Mouse (Mus musculus): Measurements from ENCODE around the gene Raly. TPM values are rescaled to one million over a fixed set of nuclear protein-coding genes. Genes with fewer than 3 reads are reported as not detected.

Raly gene
- polyA plus RNA-seq, 1 experiment from 2014 or later, result 39.4 TPM

DNA sequence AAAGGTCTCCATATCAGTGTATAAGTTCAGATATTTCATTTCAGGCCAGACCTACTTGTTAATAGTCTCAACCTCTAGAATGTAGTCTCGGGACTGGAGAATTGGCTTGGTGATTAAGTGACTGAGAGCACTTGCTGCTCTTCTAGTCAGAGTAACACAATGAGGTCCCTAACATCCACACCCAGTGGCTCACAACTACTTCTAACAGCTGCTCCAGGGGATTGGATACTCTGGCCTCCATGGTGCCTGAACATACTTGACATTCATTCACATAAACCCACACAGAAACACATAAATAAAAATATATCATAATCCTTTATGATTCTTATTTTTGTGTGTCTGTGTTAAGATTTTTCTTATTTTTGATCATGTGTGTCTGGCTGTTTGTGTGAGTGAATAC lies 27.7 kb downstream of the Raly start:
- no peaks in the 10 kb centered on the region for H3K36me3 ChIP-seq (ENCODE audit: control insufficient read depth, insufficient read depth, low read length)
- no peak overlapping the region for H3K9ac ChIP-seq (ENCODE audit: low read length)
- H3K27ac ChIP-seq (ENCODE audit: low read length), result no peak overlapping the region
- H3K4me1 ChIP-seq (ENCODE audit: control insufficient read depth, insufficient read depth, low read length), result peaks cover 14% of the 10 kb centered on the region
- no peak for ATAC-seq (ENCODE audit: insufficient read depth, low FRiP score)
- H3K9me3 ChIP-seq (replicated peaks; ENCODE audit: control insufficient read depth, low read length), result no peaks in the 10 kb centered on the region
- no peak overlapping the region for H3K4me2 ChIP-seq (ENCODE audit: low read depth, low read length)
- H3K4me3 ChIP-seq (replicated peaks; ENCODE audit: low read length), result no peak overlapping the region
- H3K27me3 ChIP-seq (ENCODE audit: control insufficient read depth, insufficient read depth, low read length), result no peaks in the 10 kb centered on the region
- WGBS, result 40% methylated on average over 1 of the region's 1 CpGs

GRCm38 (mm10) chr2:154820346-154820745 lies 29.4 kb downstream of the Raly start:
- Histone ChIP-seq H3K4me3 (replicated peaks; ENCODE audit: low read length) (no peak overlapping the region), H3K36me3 (ENCODE audit: control insufficient read depth, insufficient read depth, low read length) (no peaks in the 10 kb centered on the region), H3K4me2 (ENCODE audit: low read depth, low read length) (no peak overlapping the region), H3K9me3 (replicated peaks; ENCODE audit: control insufficient read depth, low read length) (no peaks in the 10 kb centered on the region), H3K4me1 (ENCODE audit: control insufficient read depth, insufficient read depth, low read length) (peaks cover 16% of the 10 kb centered on the region), H3K27ac (ENCODE audit: low read length) (no peak overlapping the region), H3K9ac (ENCODE audit: low read length) (no peak overlapping the region), H3K27me3 (ENCODE audit: control insufficient read depth, insufficient read depth, low read length) (no peaks in the 10 kb centered on the region)
- no peak for ATAC-seq (ENCODE audit: insufficient read depth, low FRiP score)
- 55% methylated on average over 1 of the region's 1 CpGs for WGBS

- Histone ChIP-seq H3K9me3 (replicated peaks; ENCODE audit: control insufficient read depth, low read length) (no peaks in the 10 kb centered on the region), H3K36me3 (ENCODE audit: control insufficient read depth, insufficient read depth, low read length) (no peaks in the 10 kb centered on the region), H3K27me3 (ENCODE audit: control insufficient read depth, insufficient read depth, low read length) (no peaks in the 10 kb centered on the region), H3K27ac (ENCODE audit: low read length) (no peak overlapping the region), H3K4me3 (replicated peaks; ENCODE audit: low read length) (no peak overlapping the region), H3K4me1 (ENCODE audit: control insufficient read depth, insufficient read depth, low read length) (peaks cover 3% of the 10 kb centered on the region; the same call in 1 of the 2 replicates), H3K4me2 (ENCODE audit: low read depth, low read length) (no peak overlapping the region), H3K9ac (ENCODE audit: low read length) (no peak overlapping the region)
- no peak for ATAC-seq (ENCODE audit: insufficient read depth, low FRiP score)
- WGBS, result 81% methylated on average over 1 of the region's 1 CpGs
Observed at GRCm38 (mm10) chr2:154826054-154826538, 35.2 kb downstream of the Raly start.

- no peak overlapping the region for H3K4me3 ChIP-seq (replicated peaks; ENCODE audit: low read length)
Observed at GRCm38 (mm10) chr2:154827521-154827920, 36.6 kb downstream of the Raly start.

DNA sequence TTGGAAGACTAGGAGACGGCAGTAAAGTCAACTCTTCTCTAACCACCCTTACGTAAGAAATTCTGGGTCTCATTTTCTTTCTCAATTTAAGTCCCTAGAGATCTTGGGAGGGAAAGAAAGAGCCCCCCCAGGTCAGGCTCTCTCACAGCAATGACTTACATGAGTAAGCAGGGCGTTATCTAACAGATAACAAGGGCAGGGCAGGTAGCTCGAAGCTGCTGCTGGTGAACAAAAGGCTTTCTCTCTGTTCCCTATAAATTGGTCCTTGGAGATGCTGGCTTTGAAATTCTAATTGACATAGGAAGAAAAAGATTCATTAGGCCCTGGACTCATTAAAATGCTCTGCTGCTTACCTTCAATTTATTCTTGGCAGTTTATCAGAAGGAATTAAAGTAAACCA lies 41.6 kb downstream of the Raly start:
- no peak overlapping the region for H3K27ac ChIP-seq (ENCODE audit: low read length)
- 53% methylated on average over 4 of the region's 4 CpGs for whole genome bisulfite sequencing
- ATAC-seq (ENCODE audit: insufficient read depth, low FRiP score), result no peak
- H3K9me3 ChIP-seq (replicated peaks; ENCODE audit: control insufficient read depth, low read length), result no peaks in the 10 kb centered on the region
- peaks cover 14% of the 10 kb centered on the region; the same call in 1 of the 2 replicates for H3K4me1 ChIP-seq (ENCODE audit: control insufficient read depth, insufficient read depth, low read length)
- H3K4me2 ChIP-seq (ENCODE audit: low read depth, low read length), result no peak overlapping the region
- no peak overlapping the region for H3K9ac ChIP-seq (ENCODE audit: low read length)
- H3K27me3 ChIP-seq (ENCODE audit: control insufficient read depth, insufficient read depth, low read length), result no peaks in the 10 kb centered on the region
- peaks cover 5% of the 10 kb centered on the region; the same call in 1 of the 2 replicates for H3K36me3 ChIP-seq (ENCODE audit: control insufficient read depth, insufficient read depth, low read length)
- no peak overlapping the region for H3K4me3 ChIP-seq (replicated peaks; ENCODE audit: low read length)

More at GRCm38 (mm10) chr2:154827521-154827920, 36.6 kb downstream of the Raly start:
- H3K9me3 ChIP-seq (replicated peaks; ENCODE audit: control insufficient read depth, low read length), result no peaks in the 10 kb centered on the region
- 71% methylated on average over 4 of the region's 4 CpGs for WGBS
- ATAC-seq (ENCODE audit: insufficient read depth, low FRiP score), result no peak
- no peak overlapping the region for H3K4me2 ChIP-seq (ENCODE audit: low read depth, low read length)
- no peak overlapping the region for H3K9ac ChIP-seq (ENCODE audit: low read length)
- H3K27ac ChIP-seq (ENCODE audit: low read length), result no peak overlapping the region
- H3K27me3 ChIP-seq (ENCODE audit: control insufficient read depth, insufficient read depth, low read length), result no peaks in the 10 kb centered on the region
- H3K36me3 ChIP-seq (ENCODE audit: control insufficient read depth, insufficient read depth, low read length), result no peaks in the 10 kb centered on the region
- H3K4me1 ChIP-seq (ENCODE audit: control insufficient read depth, insufficient read depth, low read length), result peaks cover 11% of the 10 kb centered on the region; the same call in 1 of the 2 replicates

GRCm38 (mm10) chr2:154834149-154834865 lies 43.4 kb downstream of the Raly start:
- no peaks in the 10 kb centered on the region for H3K27me3 ChIP-seq (ENCODE audit: control insufficient read depth, insufficient read depth, low read length)
- H3K4me3 ChIP-seq (replicated peaks; ENCODE audit: low read length), result no peak overlapping the region
- ATAC-seq (ENCODE audit: insufficient read depth, low FRiP score), result no peak
- 89% methylated on average over 6 of the region's 6 CpGs for WGBS
- H3K4me1 ChIP-seq (ENCODE audit: control insufficient read depth, insufficient read depth, low read length), result peaks cover 14% of the 10 kb centered on the region; the same call in 1 of the 2 replicates
- H3K9me3 ChIP-seq (replicated peaks; ENCODE audit: control insufficient read depth, low read length), result no peaks in the 10 kb centered on the region
- peaks cover 8% of the 10 kb centered on the region for H3K36me3 ChIP-seq (ENCODE audit: control insufficient read depth, insufficient read depth, low read length)
- no peak overlapping the region for H3K27ac ChIP-seq (ENCODE audit: low read length)
- no peak overlapping the region for H3K4me2 ChIP-seq (ENCODE audit: low read depth, low read length)
- H3K9ac ChIP-seq (ENCODE audit: low read length), result no peak overlapping the region

DNA sequence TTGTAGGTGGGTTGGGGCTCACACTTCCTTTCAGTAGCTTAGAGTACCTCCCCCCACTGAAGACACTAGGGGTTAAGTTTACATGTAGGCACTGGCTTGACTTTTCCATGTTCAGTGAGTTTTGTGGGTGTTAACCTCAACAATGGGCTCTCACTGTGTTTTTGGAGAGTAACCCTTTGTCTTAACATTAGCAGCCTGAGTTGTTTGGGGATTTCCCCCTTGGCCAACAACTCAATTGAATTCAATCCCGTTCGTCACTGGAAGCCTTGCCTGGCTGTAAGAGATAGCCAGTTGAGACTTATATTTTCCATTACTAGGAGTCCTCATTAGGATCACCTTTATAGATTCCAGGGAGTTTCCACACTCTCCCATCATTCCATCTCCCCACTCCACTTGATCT lies 45.6 kb downstream of the Raly start:
- WGBS, result 92% methylated on average over 2 of the region's 2 CpGs

DNA sequence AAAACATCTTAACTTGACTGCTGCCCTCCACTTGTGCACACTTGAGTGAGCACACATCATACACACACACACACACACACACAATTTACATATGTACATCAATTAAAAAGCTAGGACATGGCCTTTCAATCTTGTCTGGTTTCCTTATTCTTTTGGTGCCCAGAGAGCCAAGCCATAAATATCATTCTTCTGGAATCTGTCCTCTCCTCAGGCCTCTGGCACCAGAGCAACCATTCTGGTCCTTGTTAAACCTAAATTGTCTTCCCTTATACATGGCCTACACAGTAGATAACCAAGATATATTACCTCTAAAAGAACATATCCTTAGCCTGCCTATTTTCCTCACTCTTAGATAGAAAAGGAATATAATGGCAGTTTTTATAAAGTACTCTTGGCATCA lies 57.2 kb downstream of the Raly start:
- no peak for ATAC-seq (ENCODE audit: insufficient read depth, low FRiP score)
- Histone ChIP-seq H3K9me3 (replicated peaks; ENCODE audit: control insufficient read depth, low read length) (no peaks in the 10 kb centered on the region), H3K4me2 (ENCODE audit: low read depth, low read length) (no peak overlapping the region), H3K27me3 (ENCODE audit: control insufficient read depth, insufficient read depth, low read length) (no peaks in the 10 kb centered on the region), H3K4me1 (ENCODE audit: control insufficient read depth, insufficient read depth, low read length) (no peaks in the 10 kb centered on the region), H3K27ac (ENCODE audit: low read length) (no peak overlapping the region), H3K9ac (ENCODE audit: low read length) (no peak overlapping the region), H3K36me3 (ENCODE audit: control insufficient read depth, insufficient read depth, low read length) (0 out of 2 replicates have a peak, but pooled peaks cover 3% of the 10 kb centered on the region), H3K4me3 (replicated peaks; ENCODE audit: low read length) (no peak overlapping the region)

More for the DNA sequence above, 45.6 kb downstream of the Raly start:
- no peak overlapping the region for H3K9ac ChIP-seq (ENCODE audit: low read length)
- no peak for ATAC-seq (ENCODE audit: insufficient read depth, low FRiP score)
- peaks cover 9% of the 10 kb centered on the region; the same call in 1 of the 2 replicates for H3K4me1 ChIP-seq (ENCODE audit: control insufficient read depth, insufficient read depth, low read length)
- H3K27me3 ChIP-seq (ENCODE audit: control insufficient read depth, insufficient read depth, low read length), result no peaks in the 10 kb centered on the region
- H3K4me2 ChIP-seq (ENCODE audit: low read depth, low read length), result no peak overlapping the region
- no peaks in the 10 kb centered on the region for H3K9me3 ChIP-seq (replicated peaks; ENCODE audit: control insufficient read depth, low read length)
- H3K36me3 ChIP-seq (ENCODE audit: control insufficient read depth, insufficient read depth, low read length), result peaks cover 8% of the 10 kb centered on the region
- H3K27ac ChIP-seq (ENCODE audit: low read length), result no peak overlapping the region
- no peak overlapping the region for H3K4me3 ChIP-seq (replicated peaks; ENCODE audit: low read length)

- no peak overlapping the region for H3K27ac ChIP-seq (ENCODE audit: low read length)
- peaks cover 2% of the 10 kb centered on the region; the same call in 1 of the 2 replicates for H3K4me1 ChIP-seq (ENCODE audit: control insufficient read depth, insufficient read depth, low read length)
- no peak overlapping the region for H3K4me2 ChIP-seq (ENCODE audit: low read depth, low read length)
- H3K36me3 ChIP-seq (ENCODE audit: control insufficient read depth, insufficient read depth, low read length), result no peaks in the 10 kb centered on the region
- H3K27me3 ChIP-seq (ENCODE audit: control insufficient read depth, insufficient read depth, low read length), result no peaks in the 10 kb centered on the region
- no peaks in the 10 kb centered on the region for H3K9me3 ChIP-seq (replicated peaks; ENCODE audit: control insufficient read depth, low read length)
- 83% methylated on average over 1 of the region's 1 CpGs for WGBS
- ATAC-seq (ENCODE audit: insufficient read depth, low FRiP score), result no peak
- no peak overlapping the region for H3K4me3 ChIP-seq (replicated peaks; ENCODE audit: low read length)
- no peak overlapping the region for H3K9ac ChIP-seq (ENCODE audit: low read length)
Observed at GRCm38 (mm10) chr2:154855383-154855782, 64.5 kb downstream of the Raly start.
